Mouse (Mus musculus): ENCODE results near the gene Dynlrb2. TPM values are rescaled to one million over a fixed set of nuclear protein-coding genes. Genes with fewer than 3 reads are reported as not detected.

Dynlrb2 gene
- polyA plus RNA-seq, 1 experiment: 7.6 TPM

DNA sequence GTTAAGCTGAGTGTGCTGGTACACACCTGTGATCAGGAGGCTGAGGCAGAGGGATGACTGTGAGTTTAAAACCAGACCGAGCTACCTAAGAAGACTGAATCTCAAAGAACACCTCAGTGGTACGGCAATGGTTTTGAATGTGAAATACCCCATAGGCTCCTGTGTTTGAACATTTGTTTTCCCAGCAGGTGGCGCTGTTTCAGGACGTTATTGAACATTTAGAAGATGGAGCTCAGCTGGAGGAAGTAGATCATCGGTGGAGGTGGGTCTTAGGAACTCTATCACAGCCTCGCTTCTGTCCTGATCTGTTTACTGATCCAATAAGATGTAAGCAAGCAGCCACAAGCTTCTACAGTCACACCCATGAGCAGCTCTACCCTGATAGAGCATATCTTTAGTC is 28.3 kb downstream of the Dynlrb2 start:
- no peaks in the 10 kb centered on the region for H3K4me1 ChIP-seq (ENCODE audit: control insufficient read depth, insufficient read depth, low read length)
- no peak overlapping the region for H3K4me3 ChIP-seq (ENCODE audit: insufficient read depth, low read length)
- no peak overlapping the region for H3K27ac ChIP-seq (ENCODE audit: insufficient read depth, low read length)
- no peak for TF ChIP-seq CTCF (IDR thresholded peaks at IDR 0.05; ENCODE audit: extremely low read depth, insufficient read depth, low read length)
- TF ChIP-seq POLR2A (IDR thresholded peaks at IDR 0.05; ENCODE audit: extremely low read depth, insufficient read depth, low read length): no peak

DNA sequence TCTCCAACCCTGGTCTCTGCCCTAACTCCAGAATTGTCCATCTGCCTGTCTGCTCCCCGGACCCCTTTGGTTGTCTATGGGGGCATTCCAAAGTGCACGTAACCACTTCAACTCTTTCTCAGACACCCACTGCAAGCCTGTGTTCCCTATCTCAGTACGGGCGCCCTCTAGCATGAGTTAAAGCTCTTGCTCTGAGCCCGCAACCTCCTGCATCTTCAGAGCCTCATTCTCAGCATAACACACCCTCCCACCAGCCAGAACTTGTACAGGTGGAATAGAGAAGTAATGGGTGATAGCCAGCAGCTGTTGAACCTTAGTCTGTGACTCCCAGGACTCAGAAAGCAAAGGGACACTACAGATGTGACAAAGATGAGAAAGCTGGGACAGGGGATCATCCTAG is 32.0 kb downstream of the Dynlrb2 start:
- Histone ChIP-seq H3K4me3 (ENCODE audit: insufficient read depth, low read length) (no peak overlapping the region), H3K27ac (ENCODE audit: insufficient read depth, low read length) (no peak overlapping the region), H3K4me1 (ENCODE audit: control insufficient read depth, insufficient read depth, low read length) (no peaks in the 10 kb centered on the region)
- TF ChIP-seq POLR2A (IDR thresholded peaks at IDR 0.05; ENCODE audit: extremely low read depth, insufficient read depth, low read length) (no peak), CTCF (IDR thresholded peaks at IDR 0.05; ENCODE audit: extremely low read depth, insufficient read depth, low read length) (no peak)

DNA sequence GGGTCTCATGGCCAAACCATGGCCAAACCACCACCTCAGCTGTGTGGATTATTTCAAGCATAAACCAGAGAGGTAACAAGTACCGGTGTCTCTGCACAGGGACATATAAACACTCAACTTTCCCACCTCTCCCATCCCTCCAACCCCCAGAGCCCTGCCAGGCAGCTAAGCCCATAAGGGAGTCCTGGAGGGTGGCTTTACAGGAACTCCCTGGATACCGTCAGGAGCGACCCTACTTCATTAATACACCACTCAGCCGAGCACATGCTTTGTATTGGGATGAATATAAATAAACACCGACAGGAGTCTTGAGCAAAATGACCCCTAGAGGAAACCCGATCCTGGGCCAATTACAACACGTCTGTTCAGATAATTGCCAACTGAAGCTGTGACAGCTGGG is 34.0 kb downstream of the Dynlrb2 start:
- Histone ChIP-seq H3K4me1 (ENCODE audit: control insufficient read depth, insufficient read depth, low read length) (no peaks in the 10 kb centered on the region), H3K27ac (ENCODE audit: insufficient read depth, low read length) (no peak overlapping the region), H3K4me3 (ENCODE audit: insufficient read depth, low read length) (no peak overlapping the region)
- TF ChIP-seq CTCF (IDR thresholded peaks at IDR 0.05; ENCODE audit: extremely low read depth, insufficient read depth, low read length) (no peak), POLR2A (IDR thresholded peaks at IDR 0.05; ENCODE audit: extremely low read depth, insufficient read depth, low read length) (no peak)

DNA sequence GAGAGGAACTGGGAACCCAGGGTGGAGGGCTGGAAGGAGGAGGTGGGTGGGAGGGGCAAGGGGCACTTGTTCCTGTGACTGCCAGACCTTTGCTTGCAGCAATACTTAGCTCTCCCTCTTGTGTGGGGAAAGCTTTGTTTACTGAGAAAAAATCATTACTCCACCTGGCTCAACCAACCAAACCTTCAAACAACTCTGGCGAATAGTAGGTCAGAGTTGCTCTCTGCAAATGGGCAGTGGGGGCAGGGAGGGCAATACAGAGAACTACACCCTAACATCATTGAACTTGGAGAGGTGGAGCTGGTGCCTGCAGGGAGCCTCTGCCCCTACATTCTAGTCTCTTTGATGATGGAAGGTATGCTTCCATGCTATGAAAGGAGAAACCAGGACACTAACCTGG is 35.4 kb downstream of the Dynlrb2 start:
- Histone ChIP-seq H3K4me1 (ENCODE audit: control insufficient read depth, insufficient read depth, low read length) (no peaks in the 10 kb centered on the region), H3K4me3 (ENCODE audit: insufficient read depth, low read length) (no peak overlapping the region), H3K27ac (ENCODE audit: insufficient read depth, low read length) (no peak overlapping the region)
- no peak for TF ChIP-seq CTCF (IDR thresholded peaks at IDR 0.05; ENCODE audit: extremely low read depth, insufficient read depth, low read length)
- TF ChIP-seq POLR2A (IDR thresholded peaks at IDR 0.05; ENCODE audit: extremely low read depth, insufficient read depth, low read length): no peak

GRCm38 (mm10) chr8:116542842-116543241 is 38.1 kb downstream of the Dynlrb2 start:
- Histone ChIP-seq H3K4me1 (ENCODE audit: control insufficient read depth, insufficient read depth, low read length) (no peaks in the 10 kb centered on the region), H3K4me3 (ENCODE audit: insufficient read depth, low read length) (no peak overlapping the region), H3K27ac (ENCODE audit: insufficient read depth, low read length) (no peak overlapping the region)
- no peak for TF ChIP-seq POLR2A (IDR thresholded peaks at IDR 0.05; ENCODE audit: extremely low read depth, insufficient read depth, low read length)
- TF ChIP-seq CTCF (IDR thresholded peaks at IDR 0.05; ENCODE audit: extremely low read depth, insufficient read depth, low read length): no peak

DNA sequence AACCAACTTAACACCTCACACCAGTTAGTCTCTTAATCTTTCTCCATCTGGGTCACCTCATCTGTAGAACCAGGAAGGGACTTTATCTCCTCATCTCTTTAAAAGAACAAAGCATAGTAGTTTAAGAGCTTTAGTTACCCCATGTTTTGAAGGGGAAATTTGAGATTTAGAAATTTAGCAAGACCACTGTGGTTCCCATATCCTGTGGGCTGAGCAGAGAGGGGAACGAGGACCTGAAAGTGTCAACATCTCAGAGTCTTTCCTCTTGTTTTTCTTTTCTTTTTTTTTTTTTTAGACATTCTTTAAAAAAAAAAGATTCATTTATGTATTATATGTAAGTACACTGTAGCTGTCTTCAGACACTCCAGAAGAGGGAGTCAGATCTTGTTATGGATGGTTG is 38.6 kb downstream of the Dynlrb2 start:
- Histone ChIP-seq H3K4me3 (ENCODE audit: insufficient read depth, low read length) (no peak overlapping the region), H3K27ac (ENCODE audit: insufficient read depth, low read length) (no peak overlapping the region), H3K4me1 (ENCODE audit: control insufficient read depth, insufficient read depth, low read length) (no peaks in the 10 kb centered on the region)
- no peak for TF ChIP-seq CTCF (IDR thresholded peaks at IDR 0.05; ENCODE audit: extremely low read depth, insufficient read depth, low read length)
- no peak for TF ChIP-seq POLR2A (IDR thresholded peaks at IDR 0.05; ENCODE audit: extremely low read depth, insufficient read depth, low read length)

DNA sequence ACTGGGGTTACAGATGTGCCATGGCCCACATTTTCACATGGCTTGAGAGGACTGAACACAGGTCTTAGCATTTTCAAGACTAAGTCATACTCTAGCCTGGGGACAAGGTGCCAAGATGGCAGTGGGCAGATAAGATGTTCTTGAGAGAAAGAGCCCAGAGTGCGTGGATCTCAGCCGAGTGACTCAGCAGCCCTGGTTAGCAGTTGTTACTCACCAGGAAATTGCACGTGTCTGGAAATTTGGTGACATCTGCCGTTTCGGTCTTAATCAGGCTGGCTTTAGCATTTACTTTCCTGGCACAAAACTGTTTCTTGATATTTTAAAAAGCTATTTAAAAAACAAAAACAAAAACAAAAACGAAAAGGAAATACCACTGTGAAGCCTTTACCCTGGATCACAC is 47.5 kb downstream of the Dynlrb2 start:
- Histone ChIP-seq H3K27ac (ENCODE audit: insufficient read depth, low read length) (no peak overlapping the region), H3K4me1 (ENCODE audit: control insufficient read depth, insufficient read depth, low read length) (no peaks in the 10 kb centered on the region; the same call in 1 of the 2 replicates), H3K4me3 (ENCODE audit: insufficient read depth, low read length) (no peak overlapping the region)
- no peak for TF ChIP-seq CTCF (IDR thresholded peaks at IDR 0.05; ENCODE audit: extremely low read depth, insufficient read depth, low read length)
- TF ChIP-seq POLR2A (IDR thresholded peaks at IDR 0.05; ENCODE audit: extremely low read depth, insufficient read depth, low read length): no peak

GRCm38 (mm10) chr8:116552778-116553177 is 48.0 kb downstream of the Dynlrb2 start:
- H3K27ac ChIP-seq (ENCODE audit: insufficient read depth, low read length): no peak overlapping the region
- no peak for TF ChIP-seq CTCF (IDR thresholded peaks at IDR 0.05; ENCODE audit: extremely low read depth, insufficient read depth, low read length)
- no peak for TF ChIP-seq POLR2A (IDR thresholded peaks at IDR 0.05; ENCODE audit: extremely low read depth, insufficient read depth, low read length)
- H3K4me3 ChIP-seq (ENCODE audit: insufficient read depth, low read length): no peak overlapping the region
- H3K4me1 ChIP-seq (ENCODE audit: control insufficient read depth, insufficient read depth, low read length): no peaks in the 10 kb centered on the region; the same call in 1 of the 2 replicates

Other genes with a start within 250 kb of the Dynlrb2 start
- gene Cdyl2, start 228.0 kb downstream of the Dynlrb2 start, polyA plus RNA-seq (2012; rRNA removed): 3.8 and 4.2 TPM in 2 replicates